Mouse (Mus musculus) liver, adult 2 months (tissue): ENCODE measurements at regions not wholly inside any gene's neighbourhood (a gene's known extent, or its start where the extent isn't known, plus 50 kb on each side); places are given as distances from the start of the nearest gene placed in this dataset.

ENCODE experiments used
- DNase-seq: peaks from one replicate; pipeline ENCODE4 v3.0.0-alpha.2; 2011; ENCODE audit warnings: low read depth, low spot score; ENCODE audit errors: extremely low read depth
- H3K27ac ChIP-seq: fragments of 200-500 bp; replicated peaks from 2 replicates; pipeline ENCODE4 v1.5.1; 2012; ENCODE audit warnings: low read depth, mild to moderate bottlenecking, control low read depth, inconsistent platforms, low read length; ENCODE audit not compliant: insufficient read depth
- H3K27me3 ChIP-seq: fragments of 200-500 bp; 2 replicates; pipeline ENCODE4 v1.6.1; 2012; ENCODE audit warnings: mild to moderate bottlenecking, moderate library complexity, low read length, inconsistent platforms; ENCODE audit not compliant: control insufficient read depth, insufficient read depth
- H3K36me3 ChIP-seq: fragments of 200-500 bp; 2 replicates; pipeline ENCODE4 v1.6.1; 2012; ENCODE audit warnings: low read length, inconsistent platforms; ENCODE audit not compliant: control insufficient read depth, insufficient read depth
- H3K4me1 ChIP-seq: fragments of 200-500 bp; 2 replicates; pipeline ENCODE4 v1.6.1; 2011; ENCODE audit warnings: low read length; ENCODE audit not compliant: control insufficient read depth, insufficient read depth
- H3K4me3 ChIP-seq: fragments of 200-500 bp; 2 replicates; pipeline ENCODE4 v1.5.1; 2011; ENCODE audit warnings: low read depth, mild to moderate bottlenecking, control low read depth, low read length, moderate library complexity; ENCODE audit not compliant: insufficient read depth
- H3K79me2 ChIP-seq: fragments of 200-500 bp; 2 replicates; pipeline ENCODE4 v1.6.1; 2012; ENCODE audit warnings: inconsistent platforms, mild to moderate bottlenecking, low read length, moderate library complexity; ENCODE audit not compliant: control insufficient read depth, insufficient read depth
- H3K9ac ChIP-seq: fragments of 200-500 bp; 2 replicates; pipeline ENCODE4 v1.6.1; 2012; ENCODE audit warnings: low read depth, mild to moderate bottlenecking, control low read depth, inconsistent platforms, low read length
- CTCF ChIP-seq: fragments of 200-500 bp; IDR thresholded peaks from 2 replicates; pipeline ENCODE4 v1.5.1; 2011; ENCODE audit warnings: low read depth, low read length, control low read depth
- POLR2A ChIP-seq: fragments of 200-500 bp; IDR thresholded peaks from 2 replicates; pipeline ENCODE4 v1.6.1; 2011; ENCODE audit warnings: low read length, control low read depth; ENCODE audit not compliant: insufficient read depth; ENCODE audit errors: extremely low read depth
- WGBS: fragments of 180-500 bp; shearing (Covaris S2); methylation state at CpG from one replicate; pipeline ENCODE4 v1.1.7; 2018; 5-methylcytosine and 5-hydroxymethylcytosine counted together

- Histone ChIP-seq H3K36me3 (no peaks in the 10 kb centered on the region), H3K9ac (no peak overlapping the region), H3K27ac (no peak overlapping the region), H3K27me3 (no peaks in the 10 kb centered on the region), H3K4me1 (no peaks in the 10 kb centered on the region), H3K79me2 (no peaks in the 10 kb centered on the region), H3K4me3 (no peak overlapping the region)
- TF ChIP-seq CTCF, result no peak
- no peak for TF ChIP-seq POLR2A
- WGBS, result 81% methylated on average over 15 of the region's 15 CpGs
- DNase-seq, result no peak
Measured at GRCm38 (mm10) chr13:6470286-6471103, 77.5 kb upstream of the Pitrm1 start.

DNA sequence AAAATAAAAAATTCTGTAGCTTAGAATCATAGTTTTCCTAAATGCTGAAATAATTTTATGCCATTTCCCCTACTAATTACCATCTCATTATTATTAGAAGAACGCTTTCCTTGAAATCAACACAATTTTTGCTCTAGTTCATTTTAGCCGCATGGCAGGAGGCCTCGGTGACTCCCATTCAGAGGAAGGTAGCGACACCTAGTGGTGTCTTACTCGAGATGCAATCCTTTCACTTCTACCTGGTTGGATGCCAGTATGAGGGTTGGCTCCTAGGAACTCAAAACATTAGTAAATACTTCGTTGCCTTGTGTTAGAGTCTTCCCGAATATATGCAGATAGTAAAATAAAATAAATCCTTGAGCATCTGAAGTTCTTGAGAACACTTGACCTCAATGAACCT lies 76.3 kb upstream of the Pitrm1 start:
- TF ChIP-seq CTCF, result peak; percentile 69; the same call in 1 of the 2 replicates
- no peak for TF ChIP-seq POLR2A
- 6% methylated on average over 7 of the region's 7 CpGs for WGBS
- Histone ChIP-seq H3K79me2 (no peaks in the 10 kb centered on the region), H3K27me3 (no peaks in the 10 kb centered on the region), H3K4me1 (no peaks in the 10 kb centered on the region), H3K36me3 (no peaks in the 10 kb centered on the region), H3K27ac (no peak overlapping the region), H3K9ac (no peak overlapping the region), H3K4me3 (no peak overlapping the region)
- peak; percentile 59 for DNase-seq

DNA sequence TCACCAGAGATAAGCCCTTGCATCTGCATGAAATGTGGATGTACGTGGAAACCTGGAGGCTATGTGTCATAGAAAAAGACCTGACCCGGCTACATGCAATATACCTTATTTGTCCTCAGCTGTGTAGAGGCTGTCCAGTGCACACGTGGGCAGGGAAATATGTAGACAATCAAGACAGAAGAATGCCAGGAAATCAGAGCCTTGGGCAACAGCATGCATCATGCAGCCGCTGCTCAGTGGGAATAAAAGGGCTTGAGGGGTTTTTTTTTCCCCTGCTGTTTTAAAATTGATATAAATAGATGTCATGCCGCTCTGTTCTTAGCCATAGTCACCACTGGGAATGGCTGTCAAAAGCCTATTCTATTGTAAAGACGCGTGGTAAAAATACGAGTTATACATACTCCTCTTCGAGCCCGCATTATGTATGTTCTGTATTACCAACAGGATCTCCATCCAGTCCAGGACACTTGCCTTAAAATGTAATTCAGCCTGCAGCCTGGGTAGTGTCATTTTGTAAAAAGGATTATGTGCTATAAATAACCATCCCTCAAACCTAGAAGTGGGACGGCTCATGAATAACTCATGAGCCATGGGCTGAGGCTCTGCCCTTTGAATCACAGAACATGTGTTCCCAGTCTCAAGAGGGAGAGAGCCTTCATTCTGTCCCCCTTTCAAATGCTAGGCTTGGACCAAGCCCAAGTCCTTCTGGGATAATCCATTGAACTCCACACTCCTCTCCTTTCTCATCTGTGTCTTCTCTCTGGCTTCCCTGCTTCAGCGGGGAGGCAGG lies 74.4 kb upstream of the Pitrm1 start:
- no peak for TF ChIP-seq CTCF
- TF ChIP-seq POLR2A, result no peak
- 83% methylated on average over 12 of the region's 12 CpGs for WGBS
- no peak overlapping the region for H3K9ac ChIP-seq

DNA sequence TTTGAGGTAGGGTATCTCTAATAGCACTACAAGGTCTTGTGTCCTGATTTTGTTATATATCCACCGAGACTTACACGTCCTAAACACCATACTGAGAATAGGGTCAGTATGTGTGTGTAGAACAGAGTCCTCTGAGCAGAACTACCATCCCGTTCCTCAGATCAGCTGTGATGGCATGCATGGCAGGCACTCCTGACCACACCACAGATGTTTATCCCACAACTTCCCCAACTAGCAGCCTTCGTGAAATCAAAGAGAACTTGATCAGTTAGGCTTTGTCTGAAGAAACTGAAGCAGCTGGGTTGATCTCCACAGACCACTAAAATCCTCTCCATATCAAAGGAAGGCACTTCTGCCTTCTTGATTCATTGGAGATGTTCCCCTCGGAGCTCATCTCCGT lies 68.3 kb upstream of the Pitrm1 start:
- H3K36me3 ChIP-seq, result no peaks in the 10 kb centered on the region
- no peaks in the 10 kb centered on the region for H3K27me3 ChIP-seq
- TF ChIP-seq CTCF (no peak), POLR2A (no peak)
- H3K79me2 ChIP-seq, result no peaks in the 10 kb centered on the region
- no peak for DNase-seq
- no peaks in the 10 kb centered on the region for H3K4me1 ChIP-seq
- H3K27ac ChIP-seq, result no peak overlapping the region
- no peak overlapping the region for H3K4me3 ChIP-seq
- WGBS, result 75% methylated on average over 6 of the region's 6 CpGs
- no peak overlapping the region for H3K9ac ChIP-seq

More for the DNA sequence above, 74.4 kb upstream of the Pitrm1 start:
- H3K4me3 ChIP-seq, result no peak overlapping the region
- no peaks in the 10 kb centered on the region for H3K36me3 ChIP-seq
- no peaks in the 10 kb centered on the region for H3K79me2 ChIP-seq
- H3K27ac ChIP-seq, result no peak overlapping the region
- H3K4me1 ChIP-seq, result no peaks in the 10 kb centered on the region
- DNase-seq, result no peak
- H3K27me3 ChIP-seq, result no peaks in the 10 kb centered on the region

GRCm38 (mm10) chr13:6484418-6484817 lies 63.5 kb upstream of the Pitrm1 start:
- H3K9ac ChIP-seq, result no peak overlapping the region
- no peaks in the 10 kb centered on the region for H3K4me1 ChIP-seq

DNA sequence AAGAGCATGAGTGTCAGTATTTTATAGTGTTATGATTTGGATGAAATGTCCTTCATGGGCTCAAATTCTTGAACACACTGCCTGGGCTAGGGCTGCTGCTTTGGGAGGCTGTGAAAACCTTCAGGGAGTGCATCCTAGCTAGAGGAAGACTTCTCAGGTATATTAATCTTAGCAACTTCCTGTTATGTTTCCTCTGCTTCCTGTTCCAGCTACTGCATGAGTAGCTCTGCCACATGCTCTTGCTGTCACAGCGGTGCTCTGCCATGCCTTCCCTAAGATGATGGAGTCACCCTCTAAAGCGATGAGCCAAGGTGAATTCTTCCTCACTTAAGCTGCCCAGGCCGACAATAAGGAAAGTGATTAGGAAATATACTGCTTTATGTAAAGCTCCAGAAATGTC lies 60.1 kb upstream of the Pitrm1 start:
- 75% methylated on average over 3 of the region's 3 CpGs for WGBS
- no peaks in the 10 kb centered on the region for H3K79me2 ChIP-seq
- no peak for DNase-seq
- no peak overlapping the region for H3K4me3 ChIP-seq
- no peak for TF ChIP-seq CTCF
- TF ChIP-seq POLR2A, result no peak
- H3K4me1 ChIP-seq, result no peaks in the 10 kb centered on the region
- H3K9ac ChIP-seq, result no peak overlapping the region
- no peak overlapping the region for H3K27ac ChIP-seq
- H3K36me3 ChIP-seq, result no peaks in the 10 kb centered on the region
- no peaks in the 10 kb centered on the region for H3K27me3 ChIP-seq

More at GRCm38 (mm10) chr13:6484418-6484817, 63.5 kb upstream of the Pitrm1 start:
- Histone ChIP-seq H3K27me3 (no peaks in the 10 kb centered on the region), H3K36me3 (no peaks in the 10 kb centered on the region), H3K79me2 (no peaks in the 10 kb centered on the region), H3K27ac (no peak overlapping the region), H3K4me3 (no peak overlapping the region)
- no peak for TF ChIP-seq CTCF
- no peak for DNase-seq
